Mouse (Mus musculus) ZHBTc4 (cell line): ENCODE results near the gene Dnajb6.
"Not testable (repeated sequence)": the region's sequence is repeated elsewhere in the genome, so short reads cannot be mapped to it uniquely, and the experiment has no call there.

Source experiments
- DNase-seq: peaks from one replicate; pipeline ENCODE4 v3.0.0-alpha.2; 2011; ENCODE audit warnings: low read depth, low spot score

The Dnajb6 gene

GRCm38 (mm10) chr5:29759318-29759717 lies 23.8 kb downstream of the Dnajb6 start:
- DNase-seq = no peak

- peak; percentile 64 for DNase-seq
Observed at GRCm38 (mm10) chr5:29770935-29771334, 35.4 kb downstream of the Dnajb6 start.

GRCm38 (mm10) chr5:29772038-29772437 lies 36.5 kb downstream of the Dnajb6 start:
- DNase-seq = no peak

GRCm38 (mm10) chr5:29772651-29773330 lies 37.3 kb downstream of the Dnajb6 start:
- no peak for DNase-seq

GRCm38 (mm10) chr5:29773460-29774150 lies 38.1 kb downstream of the Dnajb6 start:
- DNase-seq = no peak

GRCm38 (mm10) chr5:29775437-29775836 lies 39.9 kb downstream of the Dnajb6 start:
- DNase-seq = no peak

- DNase-seq = no peak
Observed at GRCm38 (mm10) chr5:29778029-29778428, 42.5 kb downstream of the Dnajb6 start.

GRCm38 (mm10) chr5:29779733-29780132 lies 44.2 kb downstream of the Dnajb6 start:
- DNase-seq = not testable (repeated sequence)

GRCm38 (mm10) chr5:29782261-29782660 lies 46.8 kb downstream of the Dnajb6 start:
- DNase-seq = no peak

GRCm38 (mm10) chr5:29784906-29785305 lies 49.4 kb downstream of the Dnajb6 start:
- not testable (repeated sequence) for DNase-seq

GRCm38 (mm10) chr5:29785953-29786352 lies 50.5 kb downstream of the Dnajb6 start:
- not testable (repeated sequence) for DNase-seq

GRCm38 (mm10) chr5:29794933-29795332 lies 59.4 kb downstream of the Dnajb6 start:
- not testable (repeated sequence) for DNase-seq

GRCm38 (mm10) chr5:29808940-29809339 lies 73.5 kb downstream of the Dnajb6 start:
- no peak for DNase-seq

GRCm38 (mm10) chr5:29811377-29811921 lies 76.0 kb downstream of the Dnajb6 start:
- DNase-seq = peak; percentile 91

- no peak for DNase-seq
Observed at GRCm38 (mm10) chr5:29816523-29817242, 81.2 kb downstream of the Dnajb6 start.

GRCm38 (mm10) chr5:29817400-29817799 lies 81.9 kb downstream of the Dnajb6 start:
- no peak for DNase-seq

GRCm38 (mm10) chr5:29818287-29818686 lies 82.8 kb downstream of the Dnajb6 start:
- no peak for DNase-seq

- peak; percentile 55 for DNase-seq
Observed at GRCm38 (mm10) chr5:29824796-29825195, 89.3 kb downstream of the Dnajb6 start.

GRCm38 (mm10) chr5:29826780-29827179 lies 91.3 kb downstream of the Dnajb6 start:
- no peak for DNase-seq

GRCm38 (mm10) chr5:29842444-29843166 lies 107.1 kb downstream of the Dnajb6 start:
- DNase-seq = no peak

- no peak for DNase-seq
Observed at GRCm38 (mm10) chr5:29845038-29845437, 109.5 kb downstream of the Dnajb6 start.
